Mouse (Mus musculus) right cerebral cortex, postnatal 10 days (tissue): ENCODE data around the gene Ptprn2.
A peak's percentile ranks its signal among the peaks of the same experiment; 100 is the strongest.
"Not testable (repeated sequence)": the region's sequence is repeated elsewhere in the genome, so short reads cannot be mapped to it uniquely, and the experiment has no call there.

Experiments used
- DNase-seq, 2 experiments: peaks; one replicate each; pipeline ENCODE4 v3.0.0; 2021; ENCODE audit warnings: low spot score in 2 of 2

The Ptprn2 gene

DNA sequence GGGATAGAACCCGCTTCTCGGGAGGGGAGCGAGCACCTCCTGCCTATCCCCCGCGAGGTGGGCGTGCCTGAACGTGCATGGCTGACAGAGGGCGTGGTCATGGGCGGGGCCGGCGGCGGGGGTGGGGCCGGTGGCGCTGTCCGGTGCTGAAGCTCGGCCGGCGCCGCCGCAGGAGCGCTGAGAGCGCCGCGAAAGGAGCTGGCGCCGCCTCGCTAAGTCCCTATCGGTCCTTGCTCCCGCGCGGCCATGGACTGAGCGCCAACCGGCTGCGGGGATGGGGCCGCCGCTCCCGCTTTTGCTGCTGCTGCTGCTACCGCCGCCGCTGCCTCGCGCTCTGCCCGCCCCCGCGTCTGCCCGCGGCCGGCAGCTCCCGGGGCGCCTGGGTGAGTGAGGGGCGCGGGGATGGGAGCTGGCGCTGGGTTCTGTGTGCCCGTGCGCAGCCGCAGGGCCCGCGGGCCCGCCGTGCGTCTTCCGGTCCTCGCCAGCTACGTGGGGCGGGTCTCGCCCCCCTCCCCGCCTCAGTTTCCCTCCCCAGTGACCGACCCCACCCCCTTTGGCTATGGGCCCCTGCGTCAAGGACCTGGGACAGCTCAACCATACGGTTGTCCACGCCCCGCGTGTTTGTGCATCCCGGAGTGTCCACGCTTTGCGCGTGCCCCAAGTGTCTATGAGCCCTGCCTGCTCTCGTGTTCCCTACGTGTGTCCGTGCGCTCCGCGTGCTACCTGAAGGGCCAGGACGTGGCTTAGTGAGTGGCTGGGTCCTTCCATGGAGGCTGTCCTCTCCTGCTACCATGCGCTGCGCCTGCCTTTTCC lies at the start of gene Ptprn2:
Ptprn2 (plus strand) TSS at position 130 of the 813 bp plus-strand sequence.
- peak; percentile 86 to 88 for DNase-seq

DNA sequence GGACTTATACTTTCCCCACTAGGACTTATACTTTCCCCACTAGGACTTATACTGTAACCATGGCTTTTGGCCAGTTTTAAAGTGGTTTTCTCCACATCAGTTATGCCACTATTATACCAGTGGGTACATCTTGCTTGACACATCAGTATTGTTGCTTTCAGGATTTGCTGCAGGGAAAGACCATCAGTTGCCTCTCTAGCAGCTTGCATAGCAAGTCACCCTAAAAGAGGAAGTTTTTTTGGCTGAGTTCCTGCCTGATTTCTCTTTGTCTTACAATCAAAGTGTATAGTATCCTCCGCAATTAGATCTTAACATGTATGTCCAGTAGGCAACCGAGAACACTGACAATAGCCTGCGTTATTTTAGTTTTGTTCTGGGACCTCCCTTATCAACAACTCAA lies 49.4 kb upstream of the Ptprn2 start:
- no peak for DNase-seq

DNA sequence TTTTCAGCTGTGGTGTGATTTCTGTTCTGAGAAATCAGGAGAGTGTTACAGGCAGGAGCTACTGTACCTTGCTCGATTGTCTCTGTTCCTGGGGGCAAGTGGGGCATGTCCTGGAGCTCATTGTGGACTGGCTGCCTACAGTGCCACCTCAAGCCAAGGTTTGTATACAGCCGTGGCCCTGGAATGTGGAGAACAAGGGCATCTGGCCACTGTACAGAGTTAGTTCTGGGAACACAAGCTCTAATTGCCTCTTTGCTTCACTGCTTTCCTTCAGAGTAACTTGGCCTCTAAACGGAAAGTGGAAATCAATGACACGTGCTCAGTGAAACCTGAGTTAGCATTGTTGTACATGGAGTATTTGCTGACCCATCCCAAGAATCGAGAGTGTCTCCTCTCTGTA lies 46.9 kb upstream of the Ptprn2 start:
- no peak for DNase-seq

DNA sequence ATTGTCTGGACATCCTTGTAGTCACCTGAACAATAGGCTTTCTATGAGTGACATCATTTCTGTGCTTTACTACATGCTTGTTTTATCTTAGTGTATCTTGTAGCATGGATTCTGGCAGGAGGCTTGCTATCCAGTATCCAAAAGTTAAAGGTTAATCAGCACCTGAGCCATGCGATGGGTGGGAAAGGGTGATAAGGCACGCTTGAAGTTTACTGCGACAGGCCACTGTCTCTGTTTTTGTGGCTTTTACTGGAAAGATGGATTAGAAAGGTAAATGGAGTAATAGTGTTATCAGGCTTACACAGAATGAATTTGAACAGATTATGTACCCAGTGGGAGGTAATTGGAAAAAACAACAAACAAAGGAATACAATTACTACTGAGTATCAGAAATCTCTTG lies 43.3 kb upstream of the Ptprn2 start:
- no peak for DNase-seq

DNA sequence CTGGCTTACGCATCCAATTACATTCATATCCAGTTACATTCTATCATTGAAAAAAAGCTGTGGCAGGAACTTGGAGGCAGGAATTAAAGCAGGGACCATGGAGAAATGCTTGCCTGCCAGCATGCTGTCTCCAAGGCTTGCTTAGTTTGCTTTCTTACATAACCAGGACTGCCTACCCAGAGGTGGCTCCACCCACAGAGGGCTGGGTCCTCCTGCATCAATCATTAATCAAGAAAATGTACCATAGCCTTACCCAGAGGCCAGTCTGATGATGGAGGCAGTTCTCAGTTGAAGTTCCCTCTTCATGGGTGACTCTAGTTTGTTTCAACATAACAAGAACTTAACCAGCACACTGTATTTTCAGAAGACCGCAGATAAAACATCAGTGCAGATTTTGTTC lies 36.0 kb upstream of the Ptprn2 start:
- DNase-seq: no peak

DNA sequence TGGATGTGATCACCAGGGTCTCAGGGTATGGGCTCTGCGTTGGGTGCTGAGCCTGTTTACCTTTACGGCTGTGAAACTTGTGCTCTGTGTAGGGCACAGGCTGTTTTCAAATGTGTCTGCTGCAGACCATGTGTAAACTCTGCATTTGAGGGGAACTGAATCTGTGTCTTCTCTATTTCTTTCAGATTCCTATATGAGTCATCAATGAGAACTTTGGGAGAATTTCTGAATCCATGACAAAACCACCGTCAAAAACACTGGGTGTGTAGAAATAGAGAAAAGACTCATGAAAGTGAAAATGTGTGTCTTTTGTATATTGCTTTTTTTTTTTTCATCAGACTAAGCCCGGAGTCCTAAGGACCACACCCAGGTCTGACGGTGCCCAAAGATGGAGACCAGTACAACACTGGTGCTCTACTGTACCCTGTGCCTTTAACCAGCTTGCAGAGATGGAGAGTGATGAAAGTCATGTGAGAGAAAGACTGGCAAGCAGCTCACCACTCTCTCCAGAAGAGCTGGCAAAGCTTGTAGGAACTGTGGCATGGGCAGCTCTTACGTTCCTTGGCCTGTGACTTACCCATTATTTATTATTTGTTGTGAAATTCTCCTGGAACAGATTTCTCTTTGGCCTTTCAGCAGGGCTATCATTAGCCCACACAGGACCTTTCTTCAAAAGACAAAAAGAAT lies 25.0 kb upstream of the Ptprn2 start:
- DNase-seq: no peak

DNA sequence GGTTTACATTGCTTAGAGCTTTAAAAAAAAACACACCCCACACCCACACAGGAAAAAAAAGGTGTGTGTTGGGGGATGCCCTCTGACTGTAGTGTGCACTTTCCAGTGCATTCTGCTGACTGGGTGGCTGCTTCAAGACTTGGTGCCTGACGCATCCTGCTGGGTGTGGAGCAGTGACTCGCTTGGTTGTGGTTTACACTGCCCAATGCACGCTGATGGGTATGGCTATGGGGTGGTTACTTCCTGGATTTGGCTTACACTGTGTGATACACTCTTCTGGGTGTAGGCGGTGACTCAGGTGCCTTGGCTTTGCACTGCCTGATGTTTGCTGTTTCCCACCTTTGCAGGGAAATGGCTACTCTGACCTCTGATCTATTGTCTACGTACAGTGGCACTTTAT lies 18.5 kb upstream of the Ptprn2 start:
- DNase-seq: no peak

DNA sequence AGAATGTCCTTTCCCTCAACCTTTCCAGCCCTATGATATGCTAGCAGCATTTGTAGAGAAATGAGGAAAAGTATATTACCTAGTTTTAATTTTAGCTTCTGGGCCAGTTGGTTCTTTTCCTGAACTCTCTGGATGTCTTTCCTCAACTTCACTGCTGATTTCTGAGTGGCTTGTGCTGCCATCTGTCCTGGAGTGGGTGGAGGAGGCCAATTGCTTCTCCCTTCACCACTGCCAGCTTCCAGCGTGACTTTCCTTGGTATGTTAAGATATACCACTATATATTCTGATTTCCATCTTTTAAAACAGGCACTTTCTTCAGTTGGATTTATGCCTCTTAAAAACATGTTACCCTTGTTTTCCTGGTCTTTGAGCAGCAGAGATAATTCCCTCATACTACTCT lies 17.2 kb upstream of the Ptprn2 start:
- DNase-seq: peak in 1 of 2 experiments; percentile 32

DNA sequence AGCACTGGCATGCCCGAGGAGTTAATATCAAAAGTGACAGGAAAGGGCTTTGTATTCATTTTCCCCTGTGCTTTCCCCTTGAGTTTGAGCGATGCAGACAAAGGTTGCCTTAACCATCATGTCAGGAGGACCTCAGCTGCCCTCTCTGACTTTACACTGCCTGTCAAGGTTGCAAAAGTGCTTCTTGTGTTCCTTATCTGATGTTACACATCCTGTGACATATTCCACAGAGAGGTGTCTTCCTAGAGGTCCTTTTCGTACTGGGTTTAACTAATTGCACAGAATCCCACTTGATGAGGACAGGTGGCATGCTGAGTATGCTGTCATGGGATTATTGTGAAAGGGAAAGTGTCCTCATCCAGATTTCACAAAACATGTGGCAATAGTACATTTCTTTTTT lies 16.4 kb upstream of the Ptprn2 start:
- DNase-seq: peak in 1 of 2 experiments; percentile 13

DNA sequence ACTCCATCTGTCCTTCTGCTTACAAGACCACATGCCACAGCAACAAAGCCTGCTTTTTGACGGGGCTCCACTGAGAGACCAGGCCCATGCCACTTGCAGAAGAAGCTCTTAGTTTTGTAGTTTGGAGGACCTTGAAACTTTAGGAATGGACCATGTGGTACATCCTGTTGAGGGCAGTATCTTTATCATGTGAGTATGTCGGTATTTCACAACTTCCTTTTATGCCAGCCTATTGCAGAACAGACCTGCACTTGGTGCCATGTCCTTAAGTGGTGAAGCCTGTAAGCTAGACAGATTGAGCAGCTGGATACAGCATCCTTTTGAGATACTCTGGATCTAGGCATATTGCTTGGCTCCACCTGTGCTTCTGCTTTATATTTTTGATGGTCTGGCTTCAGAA lies 12.3 kb upstream of the Ptprn2 start:
- DNase-seq: peak in 1 of 2 experiments; percentile 15

DNA sequence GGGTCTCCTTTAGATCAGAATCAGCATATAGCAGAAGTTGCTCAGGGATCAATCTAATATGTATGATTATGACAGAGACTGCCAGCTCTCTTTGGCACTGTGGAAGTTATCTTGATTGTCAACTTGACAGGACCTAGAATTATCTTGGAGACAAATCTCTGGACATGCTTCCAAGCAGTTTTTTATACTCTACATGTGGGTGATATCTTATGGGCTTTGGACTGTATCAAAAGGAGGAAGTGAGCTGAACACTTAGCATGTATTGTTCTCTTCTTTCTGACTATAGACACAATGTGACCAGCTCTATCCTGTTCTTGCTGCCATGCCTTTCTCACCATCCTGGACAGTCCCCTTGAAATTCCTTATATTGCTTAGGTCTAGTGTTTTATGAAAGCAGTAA lies 11.8 kb upstream of the Ptprn2 start:
- DNase-seq: peak in 1 of 2 experiments; percentile 1

DNA sequence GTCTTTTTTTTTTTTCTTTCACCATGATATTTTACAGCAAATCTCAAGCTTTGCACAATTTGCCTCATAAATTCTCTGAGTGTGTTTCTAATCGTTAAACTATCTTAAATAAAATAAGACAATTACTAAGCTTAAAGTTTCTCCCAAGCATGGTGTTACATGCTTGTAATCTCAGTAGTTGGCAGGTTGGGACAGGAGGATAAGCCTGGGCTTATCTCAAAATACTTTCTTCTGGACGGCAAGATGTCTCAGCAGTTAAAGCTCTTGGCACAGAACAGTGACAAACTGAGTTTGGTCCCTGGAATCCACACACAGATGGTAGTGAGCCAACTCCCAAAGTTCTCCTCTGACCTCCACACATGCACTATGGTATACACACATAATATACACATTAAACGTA lies 10.8 kb upstream of the Ptprn2 start:
- peak in 1 of 2 experiments; percentile 10 for DNase-seq

DNA sequence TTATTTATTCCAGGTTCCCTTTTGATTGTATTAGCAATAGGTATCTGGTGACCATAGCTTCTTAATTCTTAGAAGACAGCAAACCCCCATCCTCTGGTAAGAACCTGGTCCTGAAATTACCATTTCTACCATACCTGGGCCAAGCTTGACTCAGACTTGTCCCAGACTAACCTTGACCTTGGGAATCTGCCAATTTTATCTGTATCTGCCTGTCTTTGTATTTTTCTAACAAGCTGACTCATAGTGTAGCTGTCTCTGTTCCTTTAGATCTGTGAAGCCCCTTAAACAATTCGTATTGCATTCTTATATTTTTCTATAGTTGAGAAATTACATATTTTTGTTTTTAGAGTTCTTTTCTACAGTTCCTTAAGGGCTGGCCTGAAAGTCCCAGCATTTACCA lies 6.7 kb upstream of the Ptprn2 start:
- DNase-seq: no peak

DNA sequence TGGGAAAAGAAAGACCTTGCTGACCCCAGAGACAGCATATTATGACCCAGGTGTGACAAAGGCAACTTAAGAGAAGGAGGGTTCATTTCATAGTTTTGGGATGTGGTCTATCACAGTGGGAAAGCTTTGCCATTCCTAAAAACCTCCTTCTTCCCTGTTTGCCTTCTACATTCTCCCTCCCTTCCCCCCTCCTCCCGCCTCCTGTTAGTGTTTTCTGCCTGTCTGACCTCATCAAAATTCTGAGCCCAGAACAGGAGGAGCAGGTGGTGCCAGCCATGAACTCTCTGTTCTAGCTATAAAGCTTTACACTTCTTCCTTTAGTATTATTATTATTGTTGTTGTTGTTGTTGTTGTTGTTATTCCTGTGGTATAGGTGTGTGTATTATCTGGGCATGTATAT lies 3.6 kb upstream of the Ptprn2 start:
- no peak for DNase-seq

DNA sequence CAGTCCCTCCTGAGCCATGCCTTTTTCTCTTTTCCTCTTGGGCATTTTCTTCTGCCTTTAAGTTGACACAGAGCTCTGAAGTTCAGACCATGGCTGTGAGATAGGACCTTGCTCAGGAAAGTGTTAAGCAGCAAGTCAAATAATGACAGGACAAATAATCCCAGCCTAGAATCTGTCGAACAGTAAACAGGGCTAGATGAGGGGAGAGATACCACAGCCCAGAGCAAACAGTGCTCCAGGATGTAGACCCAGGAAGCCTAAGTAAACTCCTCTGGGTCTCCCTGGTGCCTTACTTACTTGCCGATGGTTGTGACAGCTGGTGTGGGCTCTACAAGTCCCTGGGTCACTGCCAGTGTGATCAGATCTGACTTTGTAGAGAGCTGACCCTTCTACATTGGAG lies 1.9 kb upstream of the Ptprn2 start:
- DNase-seq: no peak

DNA sequence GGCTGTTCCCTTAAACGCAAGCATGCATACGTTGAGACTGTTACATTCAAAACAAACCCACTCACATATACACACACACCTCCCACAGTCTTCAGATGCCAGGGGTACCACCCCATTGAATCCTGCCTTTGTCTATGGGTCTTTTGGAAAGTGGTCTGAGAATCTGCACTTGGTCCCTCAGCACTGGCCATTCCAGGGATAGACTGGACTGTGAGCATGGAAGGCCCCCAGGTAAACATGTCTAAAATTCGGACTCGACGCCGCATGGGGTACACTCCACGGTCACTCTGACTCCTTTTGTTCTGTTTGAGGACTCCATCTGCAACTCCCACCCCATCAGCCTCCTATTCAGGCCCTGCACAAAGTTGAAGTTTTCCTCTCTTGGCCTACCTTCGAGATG lies 529 bp upstream of the Ptprn2 start:
- DNase-seq: no peak

DNA sequence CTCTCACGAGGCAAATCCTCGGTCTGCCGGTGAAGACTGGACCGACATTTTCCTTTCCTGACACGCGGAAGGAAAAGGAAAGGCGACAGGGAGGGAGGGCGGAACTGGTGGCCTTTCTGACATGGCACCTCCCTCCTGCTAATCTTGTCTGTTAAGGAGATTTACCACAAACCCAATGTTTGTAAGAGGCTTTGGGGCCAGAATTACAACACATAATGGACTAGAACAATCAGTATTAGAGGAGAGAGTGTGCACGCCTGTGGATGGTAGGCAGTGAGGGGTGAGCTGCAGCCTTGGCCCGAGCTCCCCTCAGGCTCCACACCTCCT lies 847 bp downstream of the Ptprn2 start:
- no peak for DNase-seq

DNA sequence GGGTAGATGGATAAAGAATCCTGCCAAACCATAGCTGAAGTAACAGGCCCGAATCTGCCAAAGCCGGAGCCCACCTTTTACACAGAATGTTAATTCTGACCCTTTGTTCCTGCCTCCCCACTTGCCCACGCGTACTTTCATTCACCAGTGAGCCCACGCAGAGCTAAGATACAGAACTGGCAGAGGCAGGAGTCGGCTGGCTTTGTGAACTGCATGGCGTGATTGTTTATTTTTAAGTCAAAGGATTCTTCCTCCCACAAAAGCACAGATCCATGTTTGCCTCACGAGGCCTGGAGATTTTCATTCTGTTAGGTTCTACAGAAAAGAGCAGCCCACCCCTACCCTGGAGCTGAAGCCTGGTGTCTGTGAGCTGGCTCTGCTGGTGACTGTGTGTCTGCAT lies 3.3 kb downstream of the Ptprn2 start:
- DNase-seq: peak; percentile 43 to 55

DNA sequence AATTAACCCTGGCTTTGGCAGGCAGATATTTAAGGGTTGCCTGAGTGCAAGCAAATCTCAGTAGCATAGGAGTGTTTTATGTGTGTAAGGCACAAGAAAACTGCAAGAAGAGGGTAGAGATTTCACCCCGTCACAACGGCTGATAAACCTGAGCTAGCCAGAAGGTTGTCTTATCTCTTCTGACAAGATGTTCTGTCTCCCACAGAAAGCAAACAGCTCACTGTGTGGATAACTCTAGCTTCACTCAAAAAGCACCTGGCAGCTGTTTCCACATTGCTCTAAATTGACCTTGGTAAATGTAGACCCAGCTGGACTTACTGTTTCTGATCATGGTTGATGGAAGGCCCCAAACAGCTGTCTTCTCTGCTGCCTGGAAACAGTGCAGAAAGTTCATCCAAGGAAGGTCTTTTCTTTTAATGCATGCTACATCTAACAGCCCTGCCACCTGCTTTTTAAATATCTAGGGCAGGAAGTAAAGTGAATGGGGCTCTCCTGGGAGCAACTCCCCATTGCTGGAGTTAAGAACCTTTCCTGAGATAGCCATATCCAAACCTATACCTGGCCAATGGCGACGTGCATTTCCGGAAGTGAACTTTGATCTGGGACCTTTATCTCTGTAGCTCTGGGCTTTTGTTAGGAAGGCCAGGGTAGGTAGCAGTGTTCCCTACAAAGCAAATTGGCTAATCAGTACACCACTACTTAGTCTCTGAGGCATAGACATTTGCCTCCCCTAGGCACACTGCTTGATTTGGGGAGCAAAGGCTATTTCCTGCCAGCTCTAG lies 5.2 kb downstream of the Ptprn2 start:
- DNase-seq: no peak

DNA sequence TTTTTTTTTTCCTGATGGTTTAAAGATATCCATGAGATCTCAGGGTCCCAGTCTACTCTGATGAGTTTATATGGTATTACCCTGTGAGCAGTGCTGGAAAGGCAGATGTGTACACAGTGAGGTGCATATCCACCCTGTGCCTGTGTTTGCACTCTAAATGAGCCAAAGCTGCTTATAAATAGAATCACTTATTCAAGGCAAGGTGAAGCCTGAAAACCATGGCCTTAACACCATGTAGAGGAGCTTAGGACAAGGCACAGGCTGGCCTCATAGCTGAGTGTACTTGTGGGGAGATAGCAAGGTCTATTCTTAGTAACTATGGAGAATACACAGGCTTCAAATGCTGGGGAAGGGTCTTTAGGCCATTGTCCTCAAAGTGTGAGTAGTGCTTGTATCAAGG lies 13.1 kb downstream of the Ptprn2 start:
- DNase-seq: no peak

DNA sequence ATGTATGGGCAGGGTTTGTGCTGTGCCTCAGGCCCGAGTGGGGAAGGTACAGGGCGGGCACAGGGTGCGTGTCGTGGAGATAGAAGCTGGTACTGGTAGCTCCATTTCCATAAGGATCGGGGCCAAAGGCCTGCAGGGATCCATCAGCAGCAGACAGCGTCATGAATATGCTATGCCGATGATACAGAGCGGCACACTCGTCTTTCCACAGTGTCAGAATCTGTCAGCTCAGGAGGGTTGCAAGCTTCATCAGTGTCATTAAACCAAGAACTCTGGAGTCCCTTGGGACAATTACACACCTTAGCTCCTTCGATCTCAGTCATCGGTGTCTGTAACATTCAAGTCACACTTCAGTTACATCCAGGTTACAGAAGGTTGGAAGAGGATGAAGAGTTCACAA lies 15.1 kb downstream of the Ptprn2 start:
- DNase-seq: no peak

DNA sequence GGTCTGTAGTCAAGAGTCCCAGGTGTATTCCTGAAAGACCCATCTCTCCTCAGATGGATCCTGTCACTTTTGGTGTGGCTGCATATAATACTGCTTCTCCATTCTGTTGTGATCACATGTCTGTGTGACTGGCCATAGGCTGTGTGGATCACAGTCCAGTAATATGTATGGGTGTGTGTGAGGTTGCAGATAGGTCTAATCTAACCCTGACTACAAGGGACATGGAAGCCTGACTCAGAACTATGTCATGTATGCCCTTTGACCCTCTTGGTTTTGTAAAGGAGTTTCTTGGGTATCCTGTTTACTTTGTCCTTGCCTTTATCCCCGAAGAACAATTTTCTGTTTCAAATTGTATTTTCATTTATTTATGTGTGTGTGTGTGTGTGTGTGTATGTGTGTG lies 27.0 kb downstream of the Ptprn2 start:
- DNase-seq: no peak

DNA sequence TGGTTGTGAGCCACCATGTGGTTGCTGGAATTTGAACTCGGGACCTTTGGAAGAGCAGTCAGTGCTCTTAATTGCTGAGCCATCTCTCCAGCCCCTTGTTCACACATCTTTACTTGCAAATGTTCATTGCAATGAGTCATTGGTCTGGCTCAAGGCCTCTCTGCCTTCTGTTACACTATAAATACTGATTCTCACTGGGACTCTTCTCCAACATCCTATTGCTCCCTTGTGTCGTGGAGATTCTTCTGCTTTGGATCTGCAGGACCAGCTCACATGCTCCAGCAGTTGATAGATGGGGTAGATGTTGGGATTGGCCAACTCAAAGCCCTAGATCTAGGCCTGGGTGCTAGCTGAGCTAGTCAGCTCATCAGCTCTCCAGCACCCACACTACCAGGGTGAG lies 28.3 kb downstream of the Ptprn2 start:
- not testable (repeated sequence) for DNase-seq
